Mouse (Mus musculus) ES-Bruce4 (cell line): ENCODE measurements at regions not wholly inside any gene's neighbourhood (a gene's known extent, or its start where the extent isn't known, plus 50 kb on each side); places are given as distances from the start of the nearest gene placed in this dataset.

Experiments used
- H3K27ac ChIP-seq: 2 replicates; pipeline ENCODE4 v1.5.1; 2012; ENCODE audit warnings: low read length, inconsistent platforms; ENCODE audit not compliant: insufficient read depth
- H3K27me3 ChIP-seq: 2 replicates; pipeline ENCODE4 v1.6.1; 2012; ENCODE audit warnings: mild to moderate bottlenecking, low read length, inconsistent platforms; ENCODE audit not compliant: control insufficient read depth, poor library complexity, insufficient read depth, severe bottlenecking
- H3K36me3 ChIP-seq: 2 replicates; pipeline ENCODE4 v1.6.1; 2012; ENCODE audit warnings: inconsistent platforms, mild to moderate bottlenecking, low read length, moderate library complexity; ENCODE audit not compliant: control insufficient read depth, poor library complexity, insufficient read depth, severe bottlenecking
- H3K4me1 ChIP-seq: one replicate; pipeline ENCODE4 v1.8.1; 2011; ENCODE audit warnings: low read length; ENCODE audit not compliant: control insufficient read depth, insufficient read depth
- H3K4me3 ChIP-seq: 2 replicates; pipeline ENCODE4 v1.5.1; 2011; ENCODE audit warnings: low read depth, mild to moderate bottlenecking, low read length
- H3K9ac ChIP-seq: 2 replicates; pipeline ENCODE4 v1.6.1; 2012; ENCODE audit warnings: low read depth, mild to moderate bottlenecking, inconsistent platforms; ENCODE audit not compliant: poor library complexity, severe bottlenecking
- H3K9me3 ChIP-seq: replicated peaks from 2 replicates; pipeline ENCODE4 v1.6.1; 2012; ENCODE audit warnings: mild to moderate bottlenecking, low read length, inconsistent platforms; ENCODE audit not compliant: control insufficient read depth, poor library complexity, insufficient read depth, severe bottlenecking
- CTCF ChIP-seq: IDR thresholded peaks from one replicate; pipeline ENCODE4 v1.8.1; 2011; ENCODE audit warnings: low read depth, low read length
- EP300 ChIP-seq: IDR thresholded peaks from 2 replicates; pipeline ENCODE4 v1.6.1; 2011; ENCODE audit warnings: low read depth, low read length; ENCODE audit not compliant: insufficient read depth
- POLR2A ChIP-seq: IDR thresholded peaks from one replicate; pipeline ENCODE4 v1.8.1; 2011; ENCODE audit warnings: low read length; ENCODE audit not compliant: insufficient read depth

DNA sequence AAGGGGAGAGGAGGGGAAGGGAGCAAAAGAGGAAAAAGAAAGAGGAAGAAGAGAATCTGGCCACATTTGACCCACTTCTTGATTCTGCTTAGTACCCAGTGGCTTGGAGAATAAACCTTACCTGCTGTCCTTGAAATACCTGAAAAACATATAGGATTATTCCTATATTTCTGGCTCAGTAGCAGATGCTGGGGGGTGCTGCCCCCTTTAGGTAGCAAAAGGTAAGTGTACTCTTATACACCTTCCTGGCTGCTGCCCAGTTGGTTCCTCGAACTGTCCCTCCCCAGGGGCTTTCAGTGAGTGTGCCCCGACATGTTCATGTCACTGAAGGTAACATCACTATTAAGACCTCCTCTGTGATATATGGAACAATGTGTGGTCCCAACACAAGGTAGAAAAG lies 180.7 kb upstream of the Kdm8 start:
- H3K27ac ChIP-seq = no peak overlapping the region

DNA sequence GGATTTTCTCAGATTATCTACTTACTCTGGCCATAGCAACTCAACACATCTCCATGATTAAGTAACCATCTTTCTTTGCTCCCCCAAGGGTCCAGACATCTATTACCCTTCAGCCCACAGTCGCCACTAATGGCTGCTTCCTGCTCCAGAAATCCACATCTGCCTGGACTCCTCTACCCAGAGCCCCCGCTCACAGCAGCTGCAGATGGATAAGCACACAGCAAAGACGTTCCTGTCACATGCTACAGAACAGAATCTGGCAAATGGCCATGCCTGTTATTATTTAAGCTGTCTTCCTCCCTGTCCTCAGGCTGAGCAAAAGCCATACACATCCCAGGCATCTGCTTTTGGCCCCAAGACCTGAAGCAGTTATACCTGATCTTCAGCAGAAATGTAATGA lies 173.8 kb upstream of the Kdm8 start:
- TF ChIP-seq CTCF = no peak
- no peak for TF ChIP-seq POLR2A
- no peak for TF ChIP-seq EP300
- Histone ChIP-seq H3K36me3 (no peaks in the 10 kb centered on the region), H3K4me1 (no peaks in the 10 kb centered on the region), H3K4me3 (no peak overlapping the region), H3K9me3 (no peaks in the 10 kb centered on the region), H3K27ac (no peak overlapping the region), H3K27me3 (no peaks in the 10 kb centered on the region), H3K9ac (no peak overlapping the region)

More for the DNA sequence above, 180.7 kb upstream of the Kdm8 start:
- Histone ChIP-seq H3K36me3 (no peaks in the 10 kb centered on the region), H3K27me3 (peaks cover 1% of the 10 kb centered on the region; the same call in 1 of the 2 replicates), H3K9me3 (no peaks in the 10 kb centered on the region), H3K9ac (no peak overlapping the region), H3K4me1 (no peaks in the 10 kb centered on the region), H3K4me3 (no peak overlapping the region)
- TF ChIP-seq EP300 = no peak
- peak; percentile 9 for TF ChIP-seq CTCF

DNA sequence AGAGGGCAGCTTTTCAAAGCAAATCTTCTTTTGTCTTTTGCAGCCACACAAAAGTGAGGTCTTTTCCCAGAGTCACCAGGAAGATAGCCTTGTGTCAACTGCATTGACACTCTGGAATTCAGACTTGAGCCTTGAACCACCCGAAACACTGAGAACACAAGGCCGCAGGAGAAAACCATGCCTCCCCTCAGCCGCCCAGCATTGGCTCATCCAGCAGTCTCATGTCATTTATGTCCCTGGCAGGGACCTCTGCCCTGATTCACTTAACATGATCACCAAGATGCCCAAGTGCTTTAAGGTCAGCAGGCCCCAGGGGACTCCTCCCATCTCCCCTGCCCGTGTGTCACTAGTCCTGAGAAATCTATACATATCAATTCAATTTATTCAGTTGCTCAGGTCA lies 173.1 kb upstream of the Kdm8 start:
- no peak overlapping the region for H3K4me3 ChIP-seq
- no peaks in the 10 kb centered on the region for H3K4me1 ChIP-seq
- no peak overlapping the region for H3K9ac ChIP-seq
- H3K27ac ChIP-seq = no peak overlapping the region
- no peak for TF ChIP-seq POLR2A
- no peak for TF ChIP-seq EP300
- no peak for TF ChIP-seq CTCF
- H3K27me3 ChIP-seq = no peaks in the 10 kb centered on the region
- no peaks in the 10 kb centered on the region for H3K9me3 ChIP-seq
- no peaks in the 10 kb centered on the region for H3K36me3 ChIP-seq

DNA sequence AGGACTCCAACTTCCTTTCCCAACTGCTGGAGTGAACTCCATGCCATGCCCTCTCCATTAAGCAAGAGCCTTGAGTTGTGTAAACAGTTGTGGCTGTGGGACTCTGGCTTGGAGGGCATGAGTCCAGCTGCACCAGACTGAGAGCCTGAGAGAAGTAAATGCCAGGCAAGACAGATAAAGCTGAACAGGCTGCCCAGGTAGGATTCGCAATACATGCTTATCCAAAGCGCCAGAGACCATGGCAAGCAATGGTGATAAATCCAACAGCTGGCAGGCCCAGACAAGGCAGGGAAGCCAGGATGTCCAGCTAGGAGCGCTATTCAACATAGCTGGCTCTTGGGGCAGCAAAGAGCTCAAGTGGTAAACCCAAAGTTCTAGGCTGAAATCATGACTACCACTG lies 163.1 kb upstream of the Kdm8 start:
- no peaks in the 10 kb centered on the region for H3K4me1 ChIP-seq
- no peaks in the 10 kb centered on the region for H3K9me3 ChIP-seq
- no peak for TF ChIP-seq POLR2A
- no peak for TF ChIP-seq EP300
- no peak for TF ChIP-seq CTCF

DNA sequence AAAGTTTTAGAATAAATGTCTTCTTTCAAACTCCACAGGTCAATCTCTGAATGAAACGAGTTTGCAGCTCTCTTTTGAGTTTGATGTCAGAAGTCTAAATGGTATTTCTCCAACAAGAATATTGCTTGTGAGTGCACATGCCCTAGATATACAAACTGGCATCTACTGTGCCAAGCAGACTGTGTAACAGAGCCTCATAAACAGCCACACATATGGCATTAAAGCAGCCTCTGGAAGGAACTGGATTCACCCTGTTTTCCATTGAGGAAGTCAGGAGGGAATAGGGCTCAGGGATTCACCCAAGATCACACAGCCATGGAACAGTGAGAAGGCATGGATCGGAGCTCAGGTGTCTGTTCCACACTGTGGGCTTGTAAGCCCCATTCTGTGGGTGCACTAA lies 149.2 kb upstream of the Kdm8 start:
- Histone ChIP-seq H3K27ac (no peak overlapping the region), H3K9ac (no peak overlapping the region), H3K4me1 (no peaks in the 10 kb centered on the region), H3K4me3 (no peak overlapping the region), H3K27me3 (no peaks in the 10 kb centered on the region), H3K36me3 (no peaks in the 10 kb centered on the region), H3K9me3 (no peaks in the 10 kb centered on the region)
- no peak for TF ChIP-seq CTCF
- TF ChIP-seq POLR2A = no peak
- TF ChIP-seq EP300 = no peak

More for the DNA sequence above, 163.1 kb upstream of the Kdm8 start:
- Histone ChIP-seq H3K27ac (no peak overlapping the region), H3K36me3 (no peaks in the 10 kb centered on the region), H3K9ac (no peak overlapping the region), H3K27me3 (no peaks in the 10 kb centered on the region), H3K4me3 (no peak overlapping the region)

DNA sequence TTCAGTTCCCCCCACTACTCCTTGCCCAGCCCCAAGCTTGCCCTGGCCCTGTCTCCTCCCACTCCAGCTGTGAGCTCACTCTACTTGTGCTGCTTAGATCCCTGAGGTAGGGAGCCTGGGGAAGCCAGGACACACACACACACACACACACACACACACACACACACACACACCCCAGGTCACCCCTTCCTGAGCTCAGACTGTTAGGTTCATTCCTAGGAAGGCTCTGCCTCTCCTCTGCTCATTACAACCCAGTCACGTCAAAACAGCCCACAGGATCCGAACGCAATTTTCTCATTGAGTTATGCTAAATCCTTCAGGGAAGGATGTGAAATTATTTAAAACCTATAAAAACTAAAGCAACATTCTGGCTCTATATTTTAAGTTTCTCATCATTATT lies 136.0 kb upstream of the Kdm8 start:
- TF ChIP-seq POLR2A = no peak
- TF ChIP-seq EP300 = no peak
- TF ChIP-seq CTCF = no peak
- Histone ChIP-seq H3K9ac (no peak overlapping the region), H3K36me3 (no peaks in the 10 kb centered on the region), H3K4me3 (no peak overlapping the region), H3K9me3 (no peaks in the 10 kb centered on the region), H3K27me3 (no peaks in the 10 kb centered on the region; the same call in 1 of the 2 replicates), H3K27ac (no peak overlapping the region), H3K4me1 (no peaks in the 10 kb centered on the region)
